Mouse (Mus musculus) heart, postnatal 0 days (tissue): ENCODE data around the gene Ado.

ENCODE experiments used
- CTCF ChIP-seq: IDR thresholded peaks from 2 replicates; pipeline ENCODE4 v1.5.1; 2016; ENCODE audit warnings: antibody characterized with exemption, control low read depth, low read depth
- EP300 ChIP-seq: IDR thresholded peaks from 2 replicates; pipeline ENCODE4 v1.6.1; 2016; ENCODE audit warnings: antibody characterized with exemption, low read depth

DNA sequence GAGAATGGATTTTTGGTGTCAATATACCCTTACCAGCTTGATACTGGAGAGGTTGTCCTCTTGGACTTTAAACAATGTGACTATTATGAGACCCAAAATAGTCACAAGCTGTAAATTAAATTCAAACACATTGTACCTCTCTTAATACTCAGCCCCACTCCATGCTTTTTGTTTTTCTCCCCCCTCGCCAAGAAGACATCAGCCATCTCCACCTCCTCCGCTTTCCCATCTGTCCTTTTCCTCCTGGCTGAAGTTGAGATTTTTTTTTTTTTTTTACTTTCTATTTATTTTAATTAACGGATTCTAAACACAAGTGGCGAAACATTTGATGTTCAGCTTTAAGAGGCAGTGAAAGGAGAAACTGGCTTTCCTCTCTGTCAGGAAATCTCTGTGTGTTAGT lies 9.3 kb upstream of the Ado start:
- TF ChIP-seq CTCF (no peak), EP300 (no peak)
